Mouse (Mus musculus): ENCODE data around the gene Nhs.

Nhs gene

GRCm38 (mm10) chrX:162159637-162160611, at the start of gene Nhs:
Gene Nhs (minus strand): TSS chrX:162159730.
- peak; percentile 79 for DNase-seq (ENCODE audit: extremely low spot score)

- DNase-seq (ENCODE audit: extremely low spot score), result no peak
Observed at GRCm38 (mm10) chrX:162206350-162206884, 46.9 kb upstream of the Nhs start.

GRCm38 (mm10) chrX:162158743-162159636, 540 bp downstream of the Nhs start:
- peak; percentile 35 for DNase-seq (ENCODE audit: extremely low spot score)

GRCm38 (mm10) chrX:162158142-162158541, 1.4 kb downstream of the Nhs start:
- DNase-seq (ENCODE audit: extremely low spot score), result no peak

GRCm38 (mm10) chrX:162137807-162138206, 21.7 kb downstream of the Nhs start:
- DNase-seq (ENCODE audit: extremely low spot score), result no peak

GRCm38 (mm10) chrX:162113257-162113656, 46.3 kb downstream of the Nhs start:
- DNase-seq (ENCODE audit: extremely low spot score), result no peak

GRCm38 (mm10) chrX:162102802-162103434, 56.6 kb downstream of the Nhs start:
- DNase-seq (ENCODE audit: extremely low spot score), result no peak

- no peak for DNase-seq (ENCODE audit: extremely low spot score)
Observed at GRCm38 (mm10) chrX:162098364-162098763, 61.2 kb downstream of the Nhs start.

GRCm38 (mm10) chrX:162087291-162087690, 72.2 kb downstream of the Nhs start:
- no peak for DNase-seq (ENCODE audit: extremely low spot score)

- no peak for DNase-seq (ENCODE audit: extremely low spot score)
Observed at GRCm38 (mm10) chrX:162085897-162086200, 73.7 kb downstream of the Nhs start.

GRCm38 (mm10) chrX:162085062-162085896, 74.3 kb downstream of the Nhs start:
- DNase-seq (ENCODE audit: extremely low spot score), result no peak

- no peak for DNase-seq (ENCODE audit: extremely low spot score)
Observed at GRCm38 (mm10) chrX:162063164-162063563, 96.4 kb downstream of the Nhs start.

- no peak for DNase-seq (ENCODE audit: extremely low spot score)
Observed at GRCm38 (mm10) chrX:162055635-162056034, 103.9 kb downstream of the Nhs start.

- no peak for DNase-seq (ENCODE audit: extremely low spot score)
Observed at GRCm38 (mm10) chrX:162053566-162053965, 106.0 kb downstream of the Nhs start.

- DNase-seq (ENCODE audit: extremely low spot score), result no peak
Observed at GRCm38 (mm10) chrX:162052534-162052933, 107.0 kb downstream of the Nhs start.

- no peak for DNase-seq (ENCODE audit: extremely low spot score)
Observed at GRCm38 (mm10) chrX:162049616-162050015, 109.9 kb downstream of the Nhs start.

- DNase-seq (ENCODE audit: extremely low spot score), result no peak
Observed at GRCm38 (mm10) chrX:162045527-162045926, 114.0 kb downstream of the Nhs start.

GRCm38 (mm10) chrX:162044109-162044508, 115.4 kb downstream of the Nhs start:
- no peak for DNase-seq (ENCODE audit: extremely low spot score)

- peak; percentile 12 for DNase-seq (ENCODE audit: extremely low spot score)
Observed at GRCm38 (mm10) chrX:162025210-162025953, 134.1 kb downstream of the Nhs start.

- no peak for DNase-seq (ENCODE audit: extremely low spot score)
Observed at GRCm38 (mm10) chrX:162021724-162022123, 137.8 kb downstream of the Nhs start.

All from embryo, embryonic 9.5 days (tissue).